Mouse (Mus musculus) gonadal fat pad, adult 2 months (tissue): Measurements from ENCODE around the gene Dusp22. TPM values are rescaled to one million over a fixed set of nuclear protein-coding genes. Genes with fewer than 3 reads are reported as not detected.

Source experiments
- DNase-seq: peaks from one replicate; pipeline ENCODE4 v3.0.0-alpha.2; 2012; ENCODE audit warnings: low read depth
- polyA plus RNA-seq: library from polyadenylated mRNA; depleted of rRNA; stranded (reverse); fragments of >200 nt; gene quantifications from 2 replicates; pipeline ENCODE4 v1.2.3, GENCODE M21; 2012; rRNA removed

Dusp22 gene
- 21.0 and 22.4 TPM in 2 replicates for polyA plus RNA-seq

GRCm38 (mm10) chr13:30659613-30660505 is at the start of gene Dusp22:
Dusp22 (plus strand) TSS chr13:30659999.
- DNase-seq, result no peak

GRCm38 (mm10) chr13:30612079-30612794 is 47.6 kb upstream of the Dusp22 start:
- no peak for DNase-seq

- DNase-seq, result no peak
Observed at GRCm38 (mm10) chr13:30619684-30620083, 40.1 kb upstream of the Dusp22 start.

DNA sequence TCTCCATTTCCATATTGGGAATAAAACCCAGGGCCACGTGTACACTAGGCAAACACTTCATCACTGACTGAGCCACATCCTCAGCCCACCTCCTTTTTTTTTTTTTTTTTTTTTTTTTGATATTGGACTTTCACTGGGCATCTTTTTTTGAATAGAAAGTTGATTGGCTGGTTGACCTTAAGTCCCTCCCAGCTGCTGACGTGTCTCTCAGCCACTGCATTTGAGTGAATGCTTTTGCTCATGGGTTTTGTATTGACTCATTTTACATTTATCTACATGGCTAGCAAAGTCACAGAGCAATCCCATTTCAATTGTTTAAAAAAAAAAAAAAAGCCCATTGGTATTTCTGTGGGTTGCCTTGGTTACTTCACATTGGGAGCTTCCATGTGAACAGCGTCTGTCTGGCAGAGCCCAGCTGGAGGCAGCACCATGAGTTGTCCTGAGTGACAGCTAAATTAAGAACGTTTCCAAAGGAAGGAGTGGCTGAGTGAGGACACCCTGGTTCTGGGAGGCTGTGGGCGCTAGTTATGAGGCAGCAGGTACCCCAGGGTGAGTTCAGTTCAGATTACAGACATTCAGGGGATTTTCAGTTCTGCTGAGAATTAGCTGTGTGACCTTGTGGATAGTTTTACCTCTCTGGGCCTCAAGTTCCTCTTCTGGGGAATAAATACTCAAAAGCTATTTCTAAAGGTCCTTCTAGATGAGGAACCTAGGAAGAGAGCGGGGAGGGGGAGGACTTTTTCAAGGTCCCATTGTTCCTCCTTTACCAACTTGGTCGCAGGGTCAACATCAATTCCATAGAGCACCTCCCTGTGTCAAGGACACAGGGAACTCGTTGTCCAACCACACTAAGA is 31.4 kb upstream of the Dusp22 start:
- DNase-seq, result no peak

GRCm38 (mm10) chr13:30629794-30630410 is 29.9 kb upstream of the Dusp22 start:
- DNase-seq, result no peak

- no peak for DNase-seq
Observed at GRCm38 (mm10) chr13:30632998-30633397, 26.8 kb upstream of the Dusp22 start.

GRCm38 (mm10) chr13:30636453-30636852 is 23.3 kb upstream of the Dusp22 start:
- DNase-seq, result no peak

DNA sequence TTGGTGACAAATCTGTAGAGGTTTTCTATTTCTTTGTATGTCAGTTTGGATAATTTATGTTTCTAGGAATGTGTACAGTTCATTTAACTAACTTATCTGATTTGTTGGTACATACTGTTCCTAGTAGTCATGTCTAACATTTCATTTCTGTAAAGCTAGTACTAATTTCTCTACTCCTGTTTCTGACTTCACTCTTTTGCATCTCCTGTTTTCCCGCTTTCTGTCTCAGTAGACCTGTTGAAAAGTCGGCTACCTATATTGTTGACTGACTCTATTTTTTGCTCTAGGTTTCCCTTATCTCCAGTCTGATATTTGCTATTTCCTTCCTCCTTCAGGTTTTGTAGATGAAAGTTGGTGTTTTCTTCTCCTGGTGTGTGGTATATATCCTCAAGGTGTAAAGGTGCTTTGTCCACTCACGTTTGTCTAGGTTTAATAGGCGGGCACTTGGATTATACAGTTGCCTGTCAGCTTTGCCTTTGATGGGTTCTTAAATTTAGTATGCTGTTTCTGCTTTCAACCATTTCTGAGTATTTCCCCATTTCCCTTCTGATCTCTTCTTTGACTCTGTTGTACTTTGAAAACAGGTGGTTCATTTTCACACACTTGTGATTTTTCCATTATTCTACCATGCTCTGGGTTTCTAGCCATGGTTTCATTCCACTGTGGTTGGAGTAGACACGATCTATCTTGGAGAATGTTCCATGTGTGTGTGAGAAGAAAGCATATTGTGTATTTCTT is 21.3 kb upstream of the Dusp22 start:
- no peak for DNase-seq

DNA sequence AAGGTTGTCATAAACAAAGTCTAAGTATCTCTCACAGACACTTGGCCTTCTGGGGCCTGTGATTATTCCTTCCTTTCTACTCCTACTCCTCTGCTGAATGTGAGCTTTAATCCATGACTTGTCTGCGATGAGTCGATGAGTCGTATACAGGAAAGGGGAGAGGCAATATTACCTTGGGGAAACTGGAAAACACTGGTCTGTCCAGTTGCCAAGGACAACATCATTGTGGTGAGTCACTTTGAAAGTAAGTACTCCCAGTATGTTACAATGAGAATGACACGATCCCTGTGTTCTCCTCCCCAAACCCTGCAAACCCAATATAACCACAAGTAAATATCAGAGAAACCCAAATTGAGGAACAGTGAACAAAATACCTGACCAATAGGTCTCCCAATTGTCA is 17.7 kb upstream of the Dusp22 start:
- DNase-seq, result no peak

GRCm38 (mm10) chr13:30648461-30648860 is 11.3 kb upstream of the Dusp22 start:
- DNase-seq, result no peak

GRCm38 (mm10) chr13:30649197-30649596 is 10.6 kb upstream of the Dusp22 start:
- DNase-seq, result no peak

DNA sequence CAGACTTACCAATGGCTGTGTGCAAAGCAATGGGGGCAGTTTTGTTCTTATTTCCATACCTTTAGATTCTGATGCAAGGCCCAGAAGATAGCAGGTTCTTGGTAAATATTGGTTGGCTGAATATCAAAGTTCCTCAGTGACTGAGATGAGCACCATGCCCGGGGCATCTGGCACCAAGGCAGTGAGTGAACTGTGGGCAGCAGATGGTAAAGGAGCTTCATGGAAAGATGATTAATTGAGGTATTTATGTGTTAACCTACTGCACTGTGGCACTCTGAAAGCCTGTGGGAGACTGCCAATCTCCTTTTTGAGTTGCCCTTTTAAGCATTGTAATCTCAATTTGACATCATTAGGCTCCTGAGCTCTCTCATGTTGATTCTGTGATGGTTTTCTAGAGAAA is 9.1 kb upstream of the Dusp22 start:
- no peak for DNase-seq

- DNase-seq, result no peak
Observed at GRCm38 (mm10) chr13:30653051-30653450, 6.7 kb upstream of the Dusp22 start.

GRCm38 (mm10) chr13:30654463-30654862 is 5.3 kb upstream of the Dusp22 start:
- no peak for DNase-seq

DNA sequence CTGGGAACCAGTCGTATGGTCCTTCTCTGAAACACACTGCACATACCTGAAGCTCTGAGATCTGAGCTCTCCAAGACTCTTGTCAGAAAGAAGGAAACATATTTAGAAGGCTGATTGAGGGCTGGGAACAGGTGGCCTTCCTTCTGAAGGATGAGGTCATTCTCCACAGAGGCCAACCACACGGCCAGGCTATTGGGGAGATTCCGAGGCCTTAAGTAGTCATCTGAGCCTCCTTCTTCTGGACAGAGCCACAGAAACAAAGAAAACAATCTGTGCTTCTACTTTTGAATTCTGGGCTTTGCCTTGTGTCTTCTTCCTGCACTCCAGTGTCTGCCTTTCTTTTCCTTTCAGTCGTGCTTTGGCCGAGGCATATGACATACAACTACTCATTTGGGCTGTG is 2.9 kb upstream of the Dusp22 start:
- DNase-seq, result no peak

DNA sequence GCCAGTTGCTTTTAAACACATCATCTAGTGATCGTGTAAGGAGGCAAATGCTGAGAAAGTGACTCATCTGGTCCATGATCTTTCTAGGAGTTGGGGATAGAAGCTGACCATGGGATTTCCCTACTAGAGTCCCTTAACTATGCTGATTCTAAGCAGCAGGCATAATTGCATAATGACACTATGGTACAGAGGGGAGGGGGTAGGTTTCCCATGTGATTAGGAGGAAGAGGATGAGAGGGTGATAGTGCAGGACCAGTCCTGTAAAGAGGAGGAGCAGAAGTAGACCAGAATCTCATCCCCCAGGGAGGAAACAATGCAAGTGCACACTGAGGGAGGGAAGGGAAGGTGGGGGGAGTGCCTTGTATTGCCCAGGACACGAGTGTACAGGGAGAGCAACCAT is 2.0 kb upstream of the Dusp22 start:
- DNase-seq, result no peak

GRCm38 (mm10) chr13:30658201-30658996 is 1.4 kb upstream of the Dusp22 start:
- no peak for DNase-seq

GRCm38 (mm10) chr13:30665261-30665660 is 5.5 kb downstream of the Dusp22 start:
- DNase-seq, result no peak

DNA sequence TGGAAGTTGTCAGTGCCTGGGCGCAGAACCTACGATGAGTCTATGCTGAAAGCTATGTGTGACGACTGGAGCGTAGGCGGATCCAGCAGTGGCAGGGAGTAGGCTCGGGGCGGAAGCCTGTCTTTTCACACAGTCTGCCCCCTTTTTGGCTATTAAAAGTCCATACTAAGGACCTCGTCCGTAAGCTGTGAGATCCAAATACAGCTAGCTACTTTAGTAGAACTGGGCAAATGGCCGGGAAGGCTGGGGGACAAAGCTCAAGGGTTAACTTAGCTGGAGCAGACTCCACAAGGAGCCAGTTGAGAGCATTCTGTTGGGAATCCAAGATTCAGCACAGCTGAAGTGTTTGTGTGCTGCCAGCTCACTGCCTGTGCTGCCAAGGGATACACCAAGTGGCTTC is 6.7 kb downstream of the Dusp22 start:
- no peak for DNase-seq

GRCm38 (mm10) chr13:30668301-30668700 is 8.5 kb downstream of the Dusp22 start:
- no peak for DNase-seq
